Mouse (Mus musculus) embryonic facial prominence, embryonic 14.5 days (tissue): Measurements from ENCODE around the gene Zfp839. TPM values are rescaled to one million over a fixed set of nuclear protein-coding genes. Genes with fewer than 3 reads are reported as not detected.

Experiments used
- ATAC-seq: fragments of 200-750 bp; cut with Nextera tagmentation; 2 replicates; pipeline ENCODE4 v1.8.0; 2017; ENCODE audit warnings: low read depth, moderate number of reproducible peaks, moderate TSS enrichment
- DNase-seq: peaks from one replicate; pipeline ENCODE4 v3.0.0-alpha.2; 2015; ENCODE audit warnings: low spot score
- H3K27ac ChIP-seq: fragments of 300-500 bp; sonication (generic); replicated peaks from 2 replicates; pipeline ENCODE4 v1.5.1; 2014; ENCODE audit warnings: low read depth, mild to moderate bottlenecking, low read length, moderate library complexity
- H3K27me3 ChIP-seq: fragments of 300-500 bp; sonication (generic); replicated peaks from 2 replicates; pipeline ENCODE4 v1.6.1; 2014; ENCODE audit warnings: low read length; ENCODE audit not compliant: control insufficient read depth, insufficient read depth
- H3K36me3 ChIP-seq: fragments of 300-500 bp; sonication (generic); 2 replicates; pipeline ENCODE4 v1.6.1; 2014; ENCODE audit warnings: low read length, mixed read lengths; ENCODE audit not compliant: control insufficient read depth, insufficient read depth
- H3K4me1 ChIP-seq: fragments of 300-500 bp; sonication (generic); 2 replicates; pipeline ENCODE4 v1.6.1; 2014; ENCODE audit warnings: antibody characterized with exemption, low read length; ENCODE audit not compliant: control insufficient read depth, insufficient read depth
- H3K4me2 ChIP-seq: fragments of 300-500 bp; sonication (generic); 2 replicates; pipeline ENCODE4 v1.6.1; 2014; ENCODE audit warnings: low read depth, mild to moderate bottlenecking, low read length, moderate library complexity, mixed read lengths
- H3K4me3 ChIP-seq: fragments of 300-500 bp; sonication (generic); 2 replicates; pipeline ENCODE4 v1.5.1; 2014; ENCODE audit warnings: low read depth, mild to moderate bottlenecking, low read length
- H3K9ac ChIP-seq: fragments of 300-500 bp; sonication (generic); 2 replicates; pipeline ENCODE4 v1.6.1; 2014; ENCODE audit warnings: low read depth, mild to moderate bottlenecking, low read length, moderate library complexity, mixed read lengths
- H3K9me3 ChIP-seq: fragments of 300-500 bp; sonication (generic); 2 replicates; pipeline ENCODE4 v1.6.1; 2016; ENCODE audit warnings: low read length; ENCODE audit not compliant: control insufficient read depth
- WGBS: fragments of 180-500 bp; shearing (Covaris S2); extraction: QIAGEN DNeasy Blood & Tissue Kit; methylation state at CpG from one replicate; pipeline ENCODE4 v1.1.7; 2014; 5-methylcytosine and 5-hydroxymethylcytosine counted together
- polyA plus RNA-seq: library from polyadenylated mRNA; unstranded; fragments of >200 nt; fragmentation: Nextera tagmentation; extraction: Ambion mirVana; gene quantifications from 2 replicates; pipeline ENCODE4 v1.2.1, GENCODE M21; 2014

The Zfp839 gene
- polyA plus RNA-seq, 1 experiment from 2014 or later: 2.4 TPM

DNA sequence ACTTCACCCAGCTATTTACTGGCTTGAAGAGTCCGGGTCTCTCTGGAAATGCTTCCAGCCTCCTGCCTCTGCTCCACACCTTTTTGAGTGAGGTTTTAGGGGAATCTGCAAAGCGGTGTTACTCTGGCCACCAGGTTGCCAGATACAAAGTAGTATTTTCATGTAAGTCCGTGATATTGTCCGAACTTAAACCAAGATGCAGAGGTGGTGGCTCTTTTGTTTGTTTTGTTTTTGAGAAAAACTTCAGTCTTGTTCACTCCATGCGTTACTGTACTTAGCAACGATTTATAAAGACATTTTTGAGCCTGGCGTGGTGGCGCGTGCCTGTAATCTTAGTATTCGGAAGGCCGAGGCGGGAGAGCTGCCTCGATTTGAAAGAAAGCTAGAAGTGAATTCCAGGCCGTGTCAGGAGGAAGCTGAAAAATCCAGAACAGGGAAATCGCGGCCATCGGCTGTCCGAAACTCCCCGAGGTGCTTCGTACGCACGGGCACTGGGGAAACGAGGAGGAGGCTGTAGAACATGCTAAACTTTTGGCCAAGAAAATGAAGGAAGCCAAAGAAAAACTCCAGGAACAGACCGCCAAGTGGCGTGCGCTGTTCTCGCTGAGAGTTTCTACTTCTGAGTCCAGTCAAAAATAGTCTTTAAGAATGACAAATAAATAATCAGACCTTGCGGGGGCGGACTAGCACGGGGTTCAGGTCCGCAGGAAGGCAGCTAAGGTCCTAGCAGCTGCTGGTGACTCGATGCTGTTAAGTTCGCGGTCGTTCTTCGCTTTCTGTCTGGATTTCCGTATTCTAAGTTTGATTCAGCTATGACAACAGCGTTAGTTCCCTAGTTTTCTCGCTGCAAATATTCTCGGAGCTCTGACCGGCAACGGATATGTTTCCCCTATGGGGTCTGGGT lies 5.6 kb upstream of the Zfp839 start:
- no peak for DNase-seq
- no peaks in the 10 kb centered on the region for H3K36me3 ChIP-seq
- peak overlapping the region; percentile 74 for H3K4me2 ChIP-seq
- H3K4me3 ChIP-seq: peak overlapping the region; percentile 49
- WGBS: 1% methylated on average over 42 of the region's 42 CpGs
- peak overlapping the region; percentile 53 for H3K27ac ChIP-seq
- H3K9ac ChIP-seq: peak overlapping the region; percentile 64
- H3K27me3 ChIP-seq: 0 out of 2 replicates have a peak, but pooled peaks cover 5% of the 10 kb centered on the region
- peak; percentile 13; the same call in 1 of the 2 replicates for ATAC-seq
- no peaks in the 10 kb centered on the region for H3K9me3 ChIP-seq
- peaks cover 6% of the 10 kb centered on the region; the same call in 1 of the 2 replicates for H3K4me1 ChIP-seq

DNA sequence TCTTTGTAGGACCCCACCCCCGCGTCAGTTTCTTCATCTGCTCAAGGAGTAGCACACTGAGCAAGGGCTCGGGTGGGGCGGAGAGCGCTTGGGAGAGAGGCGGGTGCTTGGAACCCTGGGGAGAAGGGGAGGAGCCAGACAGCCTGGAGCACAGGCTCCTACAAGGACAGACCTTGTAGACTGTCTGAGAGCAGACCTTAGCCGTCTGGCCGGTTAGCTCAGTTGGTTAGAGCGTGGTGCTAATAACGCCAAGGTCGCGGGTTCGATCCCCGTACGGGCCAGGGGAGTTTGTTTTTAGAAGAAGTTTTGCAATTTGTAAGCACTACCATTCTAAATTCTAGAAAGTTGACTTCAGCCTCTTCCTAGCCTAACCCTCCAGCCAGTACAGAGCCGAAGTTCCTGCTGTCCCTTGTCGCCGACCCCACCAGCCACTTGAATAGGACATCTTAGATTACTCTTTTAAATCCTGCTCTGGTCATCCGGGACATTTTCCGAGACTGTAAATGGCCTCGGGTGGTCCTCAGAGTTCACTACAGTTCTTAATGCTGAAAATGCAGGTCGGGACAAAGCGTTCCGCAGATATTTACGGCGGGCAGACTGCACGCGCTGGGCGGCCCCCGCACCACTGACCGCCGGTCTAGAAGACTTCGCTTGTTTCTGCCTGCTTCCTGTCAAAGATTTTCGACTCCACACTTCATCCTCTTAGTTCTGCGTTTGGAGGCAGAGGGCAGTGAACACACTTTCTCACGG lies 4.7 kb upstream of the Zfp839 start:
- H3K9ac ChIP-seq: peak overlapping the region; percentile 64
- WGBS: under 1% methylated on average over 36 of the region's 36 CpGs

DNA sequence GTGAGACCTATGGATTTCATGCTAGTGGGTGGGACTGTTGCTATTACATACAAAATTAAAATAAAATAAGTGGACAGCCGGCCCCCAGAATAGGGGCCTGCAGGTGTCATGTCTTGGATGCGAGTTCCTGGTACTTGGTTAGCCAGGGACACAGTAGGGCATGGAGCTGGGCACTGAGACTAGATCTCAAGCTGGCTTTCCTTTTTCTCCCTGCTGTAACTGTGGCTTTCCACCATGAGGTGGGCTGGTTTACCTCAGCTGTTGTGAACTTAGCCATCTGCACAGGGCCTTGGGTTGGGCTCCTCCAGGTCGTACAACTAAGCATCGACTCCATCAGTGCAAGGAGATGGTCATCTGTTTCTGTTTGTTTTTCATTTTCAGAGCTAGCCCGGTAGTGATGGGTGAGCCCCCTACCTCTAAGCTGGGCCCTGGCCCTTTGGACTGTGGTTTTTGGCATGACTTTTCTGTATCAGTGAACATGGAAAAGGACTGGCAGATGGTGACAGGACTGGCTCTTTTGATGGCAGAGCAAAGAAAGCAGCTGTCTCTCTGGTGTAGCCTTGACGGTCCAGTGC lies 3.8 kb upstream of the Zfp839 start:
- Histone ChIP-seq H3K4me3 (peak overlapping the region; percentile 49), H3K4me2 (peak overlapping the region; percentile 74), H3K9ac (peak overlapping the region; percentile 64; the same call in 1 of the 2 replicates), H3K27me3 (0 out of 2 replicates have a peak, but pooled peaks cover 5% of the 10 kb centered on the region), H3K27ac (no peak overlapping the region), H3K4me1 (peaks cover 3% of the 10 kb centered on the region; the same call in 1 of the 2 replicates), H3K36me3 (no peaks in the 10 kb centered on the region), H3K9me3 (no peaks in the 10 kb centered on the region)
- WGBS: 77% methylated on average over 6 of the region's 6 CpGs
- ATAC-seq (no peak), DNase-seq (no peak)

More for the DNA sequence above, 4.7 kb upstream of the Zfp839 start:
- H3K4me2 ChIP-seq: peak overlapping the region; percentile 74
- no peaks in the 10 kb centered on the region for H3K36me3 ChIP-seq
- H3K27ac ChIP-seq: peak overlapping the region; percentile 53
- DNase-seq (peak; percentile 95), ATAC-seq (peak; percentile 88)
- 0 out of 2 replicates have a peak, but pooled peaks cover 3% of the 10 kb centered on the region for H3K4me1 ChIP-seq
- H3K9me3 ChIP-seq: no peaks in the 10 kb centered on the region
- 0 out of 2 replicates have a peak, but pooled peaks cover 5% of the 10 kb centered on the region for H3K27me3 ChIP-seq
- peak overlapping the region; percentile 49 for H3K4me3 ChIP-seq

DNA sequence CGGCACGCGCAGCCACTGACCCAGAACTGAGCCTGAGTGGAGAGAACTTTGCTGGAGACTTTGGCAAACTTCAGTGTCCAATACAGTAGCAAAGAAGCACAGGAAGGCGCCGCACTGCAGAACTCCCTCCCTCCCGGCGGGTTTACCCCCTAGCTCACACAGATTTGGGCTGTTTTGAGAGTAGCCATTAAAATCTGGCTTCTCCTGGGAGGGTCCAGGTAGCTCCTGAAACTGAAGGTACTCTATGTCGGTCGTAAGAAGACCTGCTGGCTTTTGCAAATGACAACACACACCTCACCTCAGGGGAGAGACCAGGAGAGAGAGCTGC lies 840 bp downstream of the Zfp839 start:
- H3K4me2 ChIP-seq: peak overlapping the region; percentile 78
- H3K36me3 ChIP-seq: peaks cover 10% of the 10 kb centered on the region
- DNase-seq (no peak), ATAC-seq (no peak)
- no peaks in the 10 kb centered on the region; the same call in 1 of the 2 replicates for H3K4me1 ChIP-seq
- peak overlapping the region; percentile 84 for H3K27ac ChIP-seq
- WGBS: 13% methylated on average over 9 of the region's 9 CpGs
- H3K9me3 ChIP-seq: no peaks in the 10 kb centered on the region
- 0 out of 2 replicates have a peak, but pooled peaks cover 5% of the 10 kb centered on the region for H3K27me3 ChIP-seq
- H3K9ac ChIP-seq: peak overlapping the region; percentile 95
- H3K4me3 ChIP-seq: peak overlapping the region; percentile 88

DNA sequence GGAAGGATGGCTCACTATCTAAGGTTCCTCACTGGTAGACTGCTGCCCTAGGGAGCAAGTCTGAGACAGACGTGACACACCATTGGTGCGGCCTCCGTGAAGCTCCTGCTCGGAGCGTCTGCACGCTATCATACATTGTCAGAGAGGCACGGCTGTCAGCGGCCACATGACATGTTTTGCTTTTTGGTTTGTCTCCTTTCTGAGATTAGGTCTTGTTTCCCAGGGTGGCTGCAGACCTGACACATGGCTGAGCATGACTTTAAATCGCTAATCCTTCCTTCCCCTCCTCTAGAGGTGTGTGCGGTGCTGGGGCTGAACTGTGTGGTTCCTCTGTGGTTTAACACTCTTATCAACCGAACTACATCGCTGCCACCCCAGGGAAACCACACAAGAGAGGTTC lies 1.4 kb downstream of the Zfp839 start:
- Histone ChIP-seq H3K4me3 (peak overlapping the region; percentile 88), H3K36me3 (peaks cover 15% of the 10 kb centered on the region), H3K4me2 (peak overlapping the region; percentile 78), H3K27ac (no peak overlapping the region), H3K4me1 (no peaks in the 10 kb centered on the region; the same call in 1 of the 2 replicates), H3K27me3 (0 out of 2 replicates have a peak, but pooled peaks cover 2% of the 10 kb centered on the region), H3K9me3 (no peaks in the 10 kb centered on the region), H3K9ac (peak overlapping the region; percentile 5; the same call in 1 of the 2 replicates)
- 74% methylated on average over 12 of the region's 12 CpGs for WGBS
- ATAC-seq: no peak
- DNase-seq: no peak

DNA sequence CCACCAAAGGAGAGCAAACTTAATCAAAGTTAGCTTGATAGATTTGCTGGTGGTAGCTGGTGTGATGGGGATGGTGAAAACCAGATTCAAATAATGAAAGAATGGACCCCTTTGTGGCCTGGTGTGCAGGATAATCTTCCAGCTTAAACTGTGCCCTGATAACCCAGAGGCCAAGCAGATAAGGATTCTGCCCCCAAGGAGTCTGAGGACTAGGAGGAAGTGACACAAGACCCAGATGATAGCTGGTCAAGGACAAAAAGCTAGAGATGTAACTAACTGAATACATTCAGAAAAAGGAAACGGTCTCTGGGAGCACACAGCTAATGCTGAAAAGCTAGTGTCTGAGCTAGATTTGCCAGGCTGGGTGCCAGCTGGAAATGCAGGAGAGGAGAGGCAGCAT lies 1.9 kb downstream of the Zfp839 start:
- 85% methylated on average over 1 of the region's 1 CpGs for WGBS
- Histone ChIP-seq H3K27ac (no peak overlapping the region), H3K36me3 (peaks cover 18% of the 10 kb centered on the region), H3K9ac (0 out of 2 replicates have a peak overlapping the region, but pooled peaks have one; percentile 5), H3K4me1 (no peaks in the 10 kb centered on the region; the same call in 1 of the 2 replicates), H3K27me3 (no peaks in the 10 kb centered on the region), H3K4me2 (no peak overlapping the region), H3K4me3 (no peak overlapping the region), H3K9me3 (no peaks in the 10 kb centered on the region)
- ATAC-seq (no peak), DNase-seq (no peak)

DNA sequence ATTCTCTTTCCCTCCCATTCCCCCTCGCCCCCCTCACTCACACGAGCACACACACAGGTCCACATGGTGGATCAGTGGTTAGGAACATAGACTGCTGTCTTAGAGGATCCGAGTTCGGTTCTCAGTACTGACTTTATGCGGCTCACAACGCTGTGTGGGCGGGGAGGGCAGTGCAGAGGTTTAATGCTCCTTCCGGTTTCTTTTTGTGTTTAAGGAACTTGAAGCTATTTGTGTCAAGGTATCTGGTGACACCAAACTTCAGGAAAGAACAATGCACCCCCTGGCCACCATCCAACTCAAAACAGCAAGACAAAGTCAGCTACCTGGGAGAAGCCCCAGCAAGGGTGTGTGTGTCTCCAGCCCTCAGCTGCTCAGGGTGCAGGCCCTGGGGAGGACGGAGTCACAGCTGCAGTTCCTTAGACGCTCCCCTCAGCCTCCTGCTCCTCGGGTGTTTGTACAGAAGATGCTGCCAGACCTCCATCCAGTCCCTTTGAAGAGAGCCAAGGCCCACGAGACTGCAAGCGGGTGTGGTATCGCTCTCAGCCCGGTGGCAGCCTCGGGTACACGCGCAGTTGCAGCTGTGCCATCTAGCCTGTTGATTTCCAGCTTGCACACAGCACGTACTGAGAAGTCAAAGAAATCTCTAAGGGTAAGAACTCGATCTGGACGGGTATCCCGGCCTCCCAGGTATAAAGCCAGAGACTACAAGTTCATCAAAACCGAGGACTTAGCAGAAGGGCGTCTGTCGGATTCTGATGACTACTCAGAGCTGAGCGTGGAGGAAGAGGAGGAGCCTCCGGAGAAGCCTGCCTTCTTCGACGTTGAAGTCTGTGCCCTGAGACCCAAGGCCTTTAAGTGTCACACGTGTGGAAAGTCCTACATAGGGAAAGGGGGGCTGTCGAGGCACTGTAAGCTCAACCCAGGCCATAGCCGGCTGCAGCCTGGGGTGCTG lies 5.0 kb downstream of the Zfp839 start:
- no peaks in the 10 kb centered on the region; the same call in 1 of the 2 replicates for H3K4me1 ChIP-seq
- WGBS: 85% methylated on average over 32 of the region's 32 CpGs
- 0 out of 2 replicates have a peak overlapping the region, but pooled peaks have one; percentile 21 for H3K27ac ChIP-seq
- no peak overlapping the region for H3K4me2 ChIP-seq
- H3K9ac ChIP-seq: no peak overlapping the region
- no peaks in the 10 kb centered on the region for H3K9me3 ChIP-seq
- peak; percentile 45 for DNase-seq
- peaks cover 32% of the 10 kb centered on the region for H3K36me3 ChIP-seq
- ATAC-seq: peak; percentile 50; the same call in 1 of the 2 replicates
- no peaks in the 10 kb centered on the region for H3K27me3 ChIP-seq
- H3K4me3 ChIP-seq: no peak overlapping the region
